Mouse (Mus musculus) left cerebral cortex, adult 8-10 months (tissue): ENCODE results near the gene Psmb9. TPM values are rescaled to one million over a fixed set of nuclear protein-coding genes. Genes with fewer than 3 reads are reported as not detected.

ENCODE experiments used
- DNase-seq, 2 experiments: peaks; one replicate each; pipeline ENCODE4 v3.0.0; 2022; ENCODE audit warnings: low spot score in 2 of 2
- total RNA-seq, 4 experiments: library from RNA; stranded (reverse); gene quantifications; 2 replicates each; pipeline ENCODE4 v1.2.4; 2022

Gene Psmb9
- total RNA-seq, 4 experiments from 2014 or later, result 2.6 to 3.2 (median 3.0) TPM

DNA sequence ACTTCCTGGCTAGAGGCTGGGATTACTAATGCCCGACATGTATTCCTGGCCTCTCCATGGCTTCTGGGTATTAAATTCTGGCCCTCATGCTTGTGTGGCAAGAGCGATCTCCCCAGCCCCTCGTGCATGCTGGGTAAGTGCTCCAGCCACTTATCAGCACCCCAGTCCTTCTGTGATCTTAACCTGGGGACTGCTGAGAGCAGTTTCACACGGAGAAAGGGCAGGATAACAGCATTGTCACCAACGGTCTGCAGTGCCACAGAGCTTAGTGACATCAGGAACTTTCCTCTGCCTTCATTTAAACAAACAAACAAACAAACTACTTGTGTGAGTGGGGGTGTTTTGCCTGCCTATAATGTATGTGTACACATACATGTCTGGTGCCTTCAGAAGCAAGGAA lies 47.3 kb downstream of the Psmb9 start:
- no peak for DNase-seq

DNA sequence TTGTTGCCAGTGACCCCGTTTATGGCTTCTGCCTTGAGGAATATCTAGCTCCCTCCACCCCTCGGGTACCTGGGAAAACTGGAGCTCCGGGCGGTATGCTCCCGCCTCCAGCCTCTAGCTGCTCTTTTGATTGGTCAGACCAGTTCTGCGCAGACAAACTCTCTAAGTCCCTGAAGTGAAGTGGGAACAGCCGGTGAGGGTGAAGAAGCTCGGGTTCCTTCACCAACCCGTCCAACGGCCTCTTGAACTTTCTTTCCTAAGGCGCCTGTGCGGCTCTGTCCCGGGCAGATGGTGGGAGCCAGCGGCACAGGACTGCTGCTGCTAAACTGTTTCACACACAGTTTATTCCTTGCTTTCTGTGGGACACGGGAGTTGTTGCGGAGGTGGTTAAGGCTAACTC lies 48.1 kb downstream of the Psmb9 start:
- DNase-seq, result no peak

DNA sequence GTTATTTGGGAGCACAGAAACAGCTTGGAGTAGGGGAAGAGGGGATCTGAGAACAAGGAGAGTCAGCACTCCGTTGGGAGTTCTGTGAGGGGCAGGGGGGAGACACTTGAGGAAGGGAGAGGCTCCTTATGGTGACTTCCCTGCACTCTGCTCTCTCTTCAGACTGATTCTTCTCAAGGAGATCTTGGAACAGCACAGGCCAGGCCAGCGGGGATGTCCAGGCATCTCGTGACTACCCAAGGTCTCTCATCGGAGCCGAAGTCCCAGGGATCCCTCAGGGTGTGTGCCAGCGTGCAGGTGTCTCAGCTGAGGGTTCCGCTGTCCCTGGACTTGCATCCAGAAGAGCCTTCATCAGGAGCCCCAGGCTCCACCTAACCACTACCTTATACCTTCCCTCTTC lies 48.9 kb downstream of the Psmb9 start:
- DNase-seq, result no peak

DNA sequence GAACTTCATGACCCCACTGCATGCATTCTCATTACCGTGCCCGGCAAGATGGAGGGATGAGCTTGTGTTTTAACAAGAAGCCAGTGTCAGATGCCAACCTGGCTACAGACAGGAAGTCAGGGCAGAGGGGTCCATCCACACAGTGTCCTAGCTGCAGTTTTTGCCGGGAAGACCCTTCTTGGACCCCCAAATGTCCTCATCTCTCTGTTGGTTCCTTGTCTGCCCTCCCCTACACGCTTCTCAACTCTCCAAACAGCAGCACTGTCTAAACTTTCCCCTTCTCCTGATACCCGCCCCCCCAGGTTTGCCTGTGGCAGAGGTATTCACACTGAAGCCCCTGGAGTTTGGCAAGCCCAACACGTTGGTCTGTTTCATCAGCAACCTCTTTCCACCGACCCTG lies 50.0 kb downstream of the Psmb9 start:
- DNase-seq, result no peak

DNA sequence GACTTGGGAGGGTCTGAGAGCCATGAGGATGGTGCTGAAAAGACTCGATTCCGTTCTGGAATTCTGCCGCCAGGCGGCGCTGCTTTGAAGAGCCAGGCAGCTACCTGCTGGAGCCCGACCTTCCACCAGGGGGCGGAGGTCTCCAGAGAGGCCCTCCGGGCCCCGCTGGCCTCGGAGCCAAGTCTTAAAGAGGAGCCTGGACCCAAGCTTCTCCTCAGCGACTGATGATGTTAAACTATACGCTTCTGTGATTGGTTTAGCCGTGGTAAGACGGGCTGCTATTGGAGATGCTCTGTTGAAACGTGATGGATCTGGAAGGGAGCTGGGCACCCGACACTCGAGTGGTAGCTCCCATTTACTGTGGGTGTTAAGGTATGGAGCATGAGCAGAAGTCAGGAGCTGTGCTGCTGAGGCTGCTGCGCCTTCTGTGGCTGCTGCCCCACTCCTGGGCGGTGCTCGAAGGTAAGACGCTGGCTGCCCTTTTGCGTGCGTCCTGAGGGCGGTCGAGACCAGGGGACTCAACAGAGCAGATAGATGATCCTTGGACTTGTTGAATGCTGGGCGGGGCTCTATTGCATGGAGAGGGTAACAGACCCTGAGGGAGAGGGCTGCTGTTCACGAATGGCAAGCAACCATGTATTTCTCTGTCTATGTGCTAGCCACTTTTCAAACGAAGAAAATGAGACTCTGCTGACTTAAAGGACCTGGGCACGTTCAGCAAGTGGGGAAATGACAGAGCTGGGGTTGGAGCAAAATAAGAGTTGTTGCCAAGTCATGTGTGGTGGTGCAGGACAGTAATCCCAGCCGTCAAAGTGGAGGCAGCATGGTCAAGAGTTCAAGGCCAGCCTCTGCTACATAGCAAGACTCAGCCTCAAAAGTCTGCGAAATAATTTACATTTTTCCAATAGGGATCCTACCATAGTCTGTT lies 52.0 kb downstream of the Psmb9 start:
- DNase-seq, result peak; percentile 98

DNA sequence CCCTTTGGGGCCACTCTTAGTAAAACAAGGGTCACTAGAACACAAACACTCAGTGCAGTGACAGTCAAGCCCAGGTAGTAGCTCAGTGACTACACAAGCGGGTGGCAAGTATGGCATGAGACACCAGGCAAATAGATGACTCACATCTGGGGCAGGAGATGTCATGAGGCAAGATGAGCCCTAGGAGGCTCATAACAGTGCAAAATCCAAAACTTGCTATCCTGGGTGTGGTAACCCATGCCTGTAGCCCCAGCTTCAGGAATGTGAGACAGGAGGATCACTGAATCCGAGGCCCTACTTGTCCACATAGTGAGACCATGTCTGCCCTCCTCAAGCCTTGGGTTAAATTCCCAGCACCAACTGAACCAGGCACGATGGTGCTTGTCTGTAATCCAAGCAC lies 53.1 kb downstream of the Psmb9 start:
- no peak for DNase-seq

DNA sequence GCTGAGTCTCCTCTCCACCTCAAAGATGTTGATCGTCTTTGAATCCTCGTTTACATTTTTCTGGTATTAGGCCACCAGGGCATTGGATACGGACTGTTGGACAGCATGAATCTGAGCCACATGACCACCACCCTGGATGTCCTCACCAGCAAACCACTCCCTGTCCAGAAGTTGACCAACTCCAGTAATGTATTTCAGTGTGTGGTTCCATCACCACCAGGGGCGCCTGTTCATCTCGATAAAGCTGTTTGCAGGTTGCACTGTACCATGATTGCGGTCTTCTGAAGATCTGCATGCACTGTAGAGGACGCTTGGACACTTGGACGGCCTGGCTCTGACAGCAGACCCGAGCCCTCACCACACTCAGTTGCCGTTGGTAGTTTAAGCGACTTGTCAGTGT lies 54.3 kb downstream of the Psmb9 start:
- DNase-seq, result no peak

Other genes starting within 250 kb of the Psmb9 start
- 100 to 1,000 TPM in 1 of 4 experiments, 10 to 100 TPM in 3; 81.6 to 112 (median 95.7) TPM for gene Pfdn6, start 247.4 kb downstream of the Psmb9 start, total RNA-seq
- gene Wdr46, start 247.1 kb downstream of the Psmb9 start, total RNA-seq, result 10 to 100 TPM; 10.9 to 14.7 (median 13.7) TPM
- 1 to 10 TPM; 5.8 to 6.9 (median 6.2) TPM for gene B3galt4, start 236.3 kb downstream of the Psmb9 start, total RNA-seq
- 10 to 100 TPM; 70.6 to 79.6 (median 72.8) TPM for gene Vps52, start 232.0 kb downstream of the Psmb9 start, total RNA-seq
- 100 to 1,000 TPM; 328 to 351 (median 339) TPM for gene Rps18, start 231.8 kb downstream of the Psmb9 start, total RNA-seq
- gene H2-K1, start 187.4 kb downstream of the Psmb9 start, total RNA-seq, result 10 to 100 TPM; 31.2 to 66.9 (median 50.2) TPM
- 10 to 100 TPM; 31.4 to 43.5 (median 36.1) TPM for gene Ring1, start 163.1 kb downstream of the Psmb9 start, total RNA-seq
- gene H2-Ke6, start 159.7 kb downstream of the Psmb9 start, total RNA-seq, result 10 to 100 TPM; 45.6 to 50.2 (median 46.4) TPM
- 10 to 100 TPM; 91.2 to 98.6 (median 95.0) TPM for gene Slc39a7, start 156.1 kb downstream of the Psmb9 start, total RNA-seq
- 10 to 100 TPM; 72.8 to 87.6 (median 78.1) TPM for gene Rxrb, start 156.0 kb downstream of the Psmb9 start, total RNA-seq
- 10 to 100 TPM; 12.6 to 18.0 (median 16.8) TPM for gene Col11a2, start 148.3 kb downstream of the Psmb9 start, total RNA-seq
- gene H2-Oa, start 95.4 kb downstream of the Psmb9 start, total RNA-seq, result 1 to 10 TPM in 2 of 4 experiments, under 1 TPM in 1, not detected in 1; 0.44 to 2.2 (median 1.7) TPM
- gene H2-DMa, start 68.2 kb downstream of the Psmb9 start, total RNA-seq, result 10 to 100 TPM; 20.7 to 35.3 (median 30.7) TPM
- gene Brd2, start 65.1 kb downstream of the Psmb9 start, total RNA-seq, result 100 to 1,000 TPM; 181 to 210 (median 190) TPM
- 1 to 10 TPM in 3 of 4 experiments, under 1 TPM in 1; 0.84 to 3.5 (median 2.0) TPM for gene H2-DMb2, start 44.5 kb downstream of the Psmb9 start, total RNA-seq
- gene H2-DMb1, start 34.7 kb downstream of the Psmb9 start, total RNA-seq, result 1 to 10 TPM; 2.2 to 7.1 (median 3.5) TPM
- gene Tap1, start 211 bp downstream of the Psmb9 start, total RNA-seq, result 1 to 10 TPM; 3.0 to 8.6 (median 4.6) TPM
- gene Psmb8, start 10.0 kb upstream of the Psmb9 start, total RNA-seq, result 10 to 100 TPM in 1 of 4 experiments, 1 to 10 TPM in 3; 4.0 to 12.1 (median 7.1) TPM
- 10 to 100 TPM; 10.2 to 18.0 (median 16.3) TPM for gene Tap2, start 15.8 kb upstream of the Psmb9 start, total RNA-seq
- gene H2-Ob, start 51.1 kb upstream of the Psmb9 start, total RNA-seq, result 1 to 10 TPM in 2 of 4 experiments, under 1 TPM in 2; 0.54 to 1.3 (median 0.90) TPM
- gene H2-Ab1, start 69.9 kb upstream of the Psmb9 start, total RNA-seq, result 10 to 100 TPM in 2 of 4 experiments, 1 to 10 TPM in 2; 2.4 to 30.3 (median 11.7) TPM
- 10 to 100 TPM in 2 of 4 experiments, 1 to 10 TPM in 2; 3.4 to 37.3 (median 13.3) TPM for gene H2-Aa, start 100.1 kb upstream of the Psmb9 start, total RNA-seq
- gene H2-Eb1, start 118.1 kb upstream of the Psmb9 start, total RNA-seq, result 10 to 100 TPM in 2 of 4 experiments, 1 to 10 TPM in 2; 2.7 to 26.0 (median 9.3) TPM
- not detected for gene H2-Eb2, start 137.9 kb upstream of the Psmb9 start, total RNA-seq
- under 1 TPM; 0.49 to 0.82 (median 0.63) TPM for gene Btnl2, start 167.1 kb upstream of the Psmb9 start, total RNA-seq
- gene Btnl1, start 189.4 kb upstream of the Psmb9 start, total RNA-seq, result not detected
- 1 to 10 TPM; 3.3 to 5.1 (median 4.3) TPM for gene BC051142, start 211.1 kb upstream of the Psmb9 start, total RNA-seq